Mouse (Mus musculus): ENCODE results near the gene Fance. TPM values are rescaled to one million over a fixed set of nuclear protein-coding genes. Genes with fewer than 3 reads are reported as not detected.

The Fance gene
- polyA plus RNA-seq, 2 experiments, result 5.5 to 9.4 TPM

- ATAC-seq (ENCODE audit: insufficient read depth), result peak; percentile 43
- no peak for DNase-seq (ENCODE audit: low read depth in 3 of 3, low spot score in 3 of 3)
- peak overlapping the region; percentile 44 to 72 for H3K4me3 ChIP-seq (ENCODE audit: insufficient read depth in 1 of 2, low read depth in 2 of 2, low read length in 2 of 2)
- no peak overlapping the region for H3K27ac ChIP-seq
- TF ChIP-seq EP300 (IDR thresholded peaks at IDR 0.05; ENCODE audit: low read depth) (no peak), CTCF (IDR thresholded peaks at IDR 0.05; ENCODE audit: low read depth) (no peak)
- WGBS (ENCODE audit: insufficient replicate concordance), result 1% methylated on average over 47 of the region's 54 CpGs
- H3K4me2 ChIP-seq (ENCODE audit: low read depth), result peak overlapping the region; percentile 91
- H3K4me1 ChIP-seq (replicated peaks; ENCODE audit: control insufficient read depth in 2 of 2, insufficient read depth in 2 of 2, low read length in 1 of 2), result peaks cover 9 to 13% of the 10 kb centered on the region in 2 experiments
- H3K9ac ChIP-seq (replicated peaks), result peak overlapping the region; percentile 52
- H3K9me3 ChIP-seq (ENCODE audit: control insufficient read depth, low read length), result no peaks in the 10 kb centered on the region
- peaks cover 17% of the 10 kb centered on the region for H3K27me3 ChIP-seq (ENCODE audit: control insufficient read depth, insufficient read depth, low read length)
- H3K36me3 ChIP-seq (replicated peaks; ENCODE audit: control insufficient read depth, insufficient read depth, low read depth), result no peaks in the 10 kb centered on the region
Observed at GRCm38 (mm10) chr17:28349901-28350465, 36.7 kb downstream of the Fance start.

GRCm38 (mm10) chr17:28350466-28351352 lies 37.4 kb downstream of the Fance start, which contains the start of gene Tead3:
TSS of gene Tead3 (minus strand) at chr17:28350817.
- DNase-seq (ENCODE audit: low read depth in 3 of 3, low spot score in 3 of 3), result no peak
- H3K27ac ChIP-seq, result no peak within 1 kb of the TSS; the same call in 1 of the 2 replicates
- under 1% methylated on average over 71 of the region's 73 CpGs for WGBS (ENCODE audit: insufficient replicate concordance)
- H3K36me3 ChIP-seq (replicated peaks; ENCODE audit: control insufficient read depth, insufficient read depth, low read depth), result no peaks in the 10 kb centered on the region
- H3K9ac ChIP-seq (replicated peaks), result peak within 1 kb of the TSS; percentile 59
- peaks cover 17% of the 10 kb centered on the region for H3K27me3 ChIP-seq (ENCODE audit: control insufficient read depth, insufficient read depth, low read length)
- TF ChIP-seq CTCF (IDR thresholded peaks at IDR 0.05; ENCODE audit: low read depth) (0 out of 2 replicates have a peak, but pooled peaks have one; percentile 16), EP300 (IDR thresholded peaks at IDR 0.05; ENCODE audit: low read depth) (no peak)
- peak; percentile 74 for ATAC-seq (ENCODE audit: insufficient read depth)
- H3K4me2 ChIP-seq (ENCODE audit: low read depth), result peak within 1 kb of the TSS; percentile 91
- peak within 1 kb of the TSS; percentile 71 to 72 for H3K4me3 ChIP-seq (ENCODE audit: insufficient read depth in 1 of 2, low read depth in 2 of 2, low read length in 2 of 2)
- no peaks in the 10 kb centered on the region for H3K9me3 ChIP-seq (ENCODE audit: control insufficient read depth, low read length)
- H3K4me1 ChIP-seq (replicated peaks; ENCODE audit: control insufficient read depth in 2 of 2, insufficient read depth in 2 of 2, low read length in 1 of 2), result peaks cover 9 to 13% of the 10 kb centered on the region in 2 experiments

GRCm38 (mm10) chr17:28351353-28351890 lies 38.1 kb downstream of the Fance start:
- H3K27me3 ChIP-seq (ENCODE audit: control insufficient read depth, insufficient read depth, low read length), result peaks cover 17% of the 10 kb centered on the region
- TF ChIP-seq CTCF (IDR thresholded peaks at IDR 0.05; ENCODE audit: low read depth), result no peak
- TF ChIP-seq EP300 (IDR thresholded peaks at IDR 0.05; ENCODE audit: low read depth), result no peak
- peak overlapping the region; percentile 71 to 72 for H3K4me3 ChIP-seq (ENCODE audit: insufficient read depth in 1 of 2, low read depth in 2 of 2, low read length in 2 of 2)
- H3K4me2 ChIP-seq (ENCODE audit: low read depth), result peak overlapping the region; percentile 91
- WGBS (ENCODE audit: insufficient replicate concordance), result 2% methylated on average over 29 of the region's 29 CpGs
- no peak for DNase-seq (ENCODE audit: low read depth in 3 of 3, low spot score in 3 of 3)
- ATAC-seq (ENCODE audit: insufficient read depth), result no peak
- H3K27ac ChIP-seq, result no peak overlapping the region
- H3K4me1 ChIP-seq (replicated peaks; ENCODE audit: control insufficient read depth in 2 of 2, insufficient read depth in 2 of 2, low read length in 1 of 2), result peaks cover 9 to 13% of the 10 kb centered on the region in 2 experiments
- H3K36me3 ChIP-seq (replicated peaks; ENCODE audit: control insufficient read depth, insufficient read depth, low read depth), result no peaks in the 10 kb centered on the region
- H3K9me3 ChIP-seq (ENCODE audit: control insufficient read depth, low read length), result no peaks in the 10 kb centered on the region
- H3K9ac ChIP-seq (replicated peaks), result peak overlapping the region; percentile 59

- Histone ChIP-seq H3K27me3 (ENCODE audit: control insufficient read depth, insufficient read depth, low read length) (peaks cover 17% of the 10 kb centered on the region), H3K36me3 (replicated peaks; ENCODE audit: control insufficient read depth, insufficient read depth, low read depth) (no peaks in the 10 kb centered on the region), H3K27ac (no peak overlapping the region), H3K9me3 (ENCODE audit: control insufficient read depth, low read length) (no peaks in the 10 kb centered on the region), H3K4me2 (ENCODE audit: low read depth) (peak overlapping the region; percentile 91), H3K4me1 (replicated peaks; ENCODE audit: control insufficient read depth in 2 of 2, insufficient read depth in 2 of 2, low read length in 1 of 2) (peaks cover 9 to 13% of the 10 kb centered on the region in 2 experiments), H3K4me3 (ENCODE audit: insufficient read depth in 1 of 2, low read depth in 2 of 2, low read length in 2 of 2) (peak overlapping the region in 1 of 2 experiments; percentile 72; a peak in 1 of 4 replicates), H3K9ac (replicated peaks) (no peak overlapping the region; the same call in 1 of the 2 replicates)
- DNase-seq (ENCODE audit: low read depth in 3 of 3, low spot score in 3 of 3), result no peak
- WGBS (ENCODE audit: insufficient replicate concordance), result 6% methylated on average over 11 of the region's 11 CpGs
- ATAC-seq (ENCODE audit: insufficient read depth), result peak; percentile 68
- TF ChIP-seq EP300 (IDR thresholded peaks at IDR 0.05; ENCODE audit: low read depth), result peak; percentile 58
- TF ChIP-seq CTCF (IDR thresholded peaks at IDR 0.05; ENCODE audit: low read depth), result no peak
Observed at GRCm38 (mm10) chr17:28352018-28352417, 38.7 kb downstream of the Fance start.

Data from liver, embryonic 14.5 days (tissue).